26 mouse cellular contexts compared by ENCODE assay signal in genomic region chr5:121845361-121845760, GRCm38 (mm10). TPM values are rescaled to one million over a fixed set of nuclear protein-coding genes. Genes with fewer than 3 reads are reported as not detected.
A peak's percentile ranks its signal among the peaks of the same experiment; 100 is the strongest.
DNase-seq lines count a peak whose midpoint lies in the region; ATAC-seq and TF ChIP-seq lines count a peak whose summit lies in the region.
"Had no signal": no experiment of that assay in that cellular context is flagged by ENCODE, and none has a peak within 500 bp of the region (broad histone marks: within the 10 kb centered on the region; RNA-seq: fewer than 3 reads in every experiment).

No protein-coding gene starts in this region.

- H3K27me3 ChIP-seq in kidney, embryonic 15.5 days = 0 out of 2 replicates have a peak, but pooled peaks cover 6% of the 10 kb centered on the region
- H3K27me3 ChIP-seq in stomach, embryonic 16.5 days (ENCODE audit: control insufficient read depth, insufficient read depth, low read length) = peaks cover 7% of the 10 kb centered on the region
- H3K27me3 ChIP-seq in stomach, postnatal 0 days (ENCODE audit: control insufficient read depth, insufficient read depth, low read length) = no peaks in the 10 kb centered on the region

- no peaks in the 10 kb centered on the region for H3K36me3 ChIP-seq in kidney, embryonic 15.5 days
- no peaks in the 10 kb centered on the region for H3K36me3 ChIP-seq in stomach, embryonic 16.5 days (ENCODE audit: control insufficient read depth, insufficient read depth, low read length)
- H3K36me3 ChIP-seq in stomach, postnatal 0 days (ENCODE audit: control insufficient read depth, insufficient read depth, low read length) = no peaks in the 10 kb centered on the region
- H3K36me3 ChIP-seq: embryonic facial prominence, embryonic 15.5 days; hindbrain, embryonic 13.5 days; midbrain, embryonic 13.5 days had no signal

- H3K9ac ChIP-seq in kidney, embryonic 15.5 days = 0 out of 2 replicates have a peak overlapping the region, but pooled peaks have one; percentile 4
- H3K9ac ChIP-seq in stomach, embryonic 16.5 days (ENCODE audit: low read length) = 0 out of 2 replicates have a peak overlapping the region, but pooled peaks have one; percentile 31
- H3K9ac ChIP-seq in stomach, postnatal 0 days (ENCODE audit: low read length) = no peak overlapping the region
- H3K9ac ChIP-seq: embryonic facial prominence, embryonic 15.5 days; hindbrain, embryonic 13.5 days; lung, embryonic 14.5 days; midbrain, embryonic 13.5 days had no signal

- no peak overlapping the region for H3K4me3 ChIP-seq in kidney, embryonic 15.5 days (replicated peaks)
- no peak overlapping the region for H3K4me3 ChIP-seq in stomach, embryonic 16.5 days (replicated peaks; ENCODE audit: low read length)
- no peak overlapping the region for H3K4me3 ChIP-seq in stomach, postnatal 0 days (ENCODE audit: low read depth, low read length)
- H3K4me3 ChIP-seq: embryonic facial prominence, embryonic 15.5 days; heart, adult 2 months; hindbrain, embryonic 13.5 days; layer of hippocampus, adult 2 months; midbrain, embryonic 13.5 days had no signal

- no peak for TF ChIP-seq CTCF in stomach, postnatal 0 days (IDR thresholded peaks at IDR 0.05; ENCODE audit: low read depth)

- intact Hi-C loops in left cerebral cortex, postnatal 10 days (cut with DNase I) = no loop called here

- H3K4me1 ChIP-seq in kidney, embryonic 15.5 days = peaks cover 50% of the 10 kb centered on the region
- peaks cover 22% of the 10 kb centered on the region for H3K4me1 ChIP-seq in stomach, embryonic 16.5 days (ENCODE audit: control insufficient read depth, insufficient read depth, low read length)
- peaks cover 7% of the 10 kb centered on the region for H3K4me1 ChIP-seq in stomach, postnatal 0 days (replicated peaks; ENCODE audit: control insufficient read depth, insufficient read depth)

- DNase-seq in heart, adult 11 months = peak; percentile 97
- no peak for DNase-seq in heart, postnatal 4 days
- DNase-seq in kidney, adult 8-10 months = no peak
- DNase-seq in stomach, postnatal 0 days (ENCODE audit: low spot score) = no peak
- DNase-seq in left cerebral cortex, postnatal 10 days (ENCODE audit: extremely low spot score in 1 of 2, low spot score in 2 of 2) = no peak
- DNase-seq: adrenal gland, adult 2 months; cerebellum, adult 18-20 months; cerebellum, postnatal 36 days; kidney, adult 9 months; kidney, postnatal 25 days; lung, embryonic 14.5 days; lung, postnatal 36 days; right cerebral cortex, postnatal 14 days; thymus, postnatal 36 days had no signal

- no peaks in the 10 kb centered on the region for H3K9me3 ChIP-seq in kidney, embryonic 15.5 days (replicated peaks)
- H3K9me3 ChIP-seq in stomach, embryonic 16.5 days (replicated peaks; ENCODE audit: control insufficient read depth, low read length) = no peaks in the 10 kb centered on the region
- H3K9me3 ChIP-seq in stomach, postnatal 0 days (ENCODE audit: control insufficient read depth, low read length) = no peaks in the 10 kb centered on the region
- H3K9me3 ChIP-seq: embryonic facial prominence, embryonic 15.5 days; hindbrain, embryonic 13.5 days; midbrain, embryonic 13.5 days had no signal

- 25% methylated on average over 4 of the region's 4 CpGs for WGBS in kidney, embryonic 15.5 days
- WGBS in stomach, embryonic 16.5 days = 33% methylated on average over 4 of the region's 4 CpGs
- 33% methylated on average over 4 of the region's 4 CpGs for WGBS in stomach, postnatal 0 days

- H3K27ac ChIP-seq in kidney, embryonic 15.5 days = peak overlapping the region; percentile 56; the same call in 1 of the 2 replicates
- no peak overlapping the region for H3K27ac ChIP-seq in stomach, embryonic 16.5 days (ENCODE audit: low read length)
- no peak overlapping the region for H3K27ac ChIP-seq in stomach, postnatal 0 days (replicated peaks)
- H3K27ac ChIP-seq: embryonic facial prominence, embryonic 15.5 days; heart, adult 2 months; hindbrain, embryonic 13.5 days; layer of hippocampus, adult 2 months; midbrain, embryonic 13.5 days had no signal

- peak overlapping the region; percentile 12; the same call in 1 of the 2 replicates for H3K4me2 ChIP-seq in kidney, embryonic 15.5 days
- H3K4me2 ChIP-seq in stomach, embryonic 16.5 days (ENCODE audit: low read depth, low read length) = no peak overlapping the region
- no peak overlapping the region for H3K4me2 ChIP-seq in stomach, postnatal 0 days (replicated peaks; ENCODE audit: low read depth)
- H3K4me2 ChIP-seq: embryonic facial prominence, embryonic 15.5 days; hindbrain, embryonic 13.5 days; liver, embryonic 11.5 days; lung, embryonic 14.5 days; midbrain, embryonic 13.5 days had no signal

- TF ChIP-seq EP300 in stomach, postnatal 0 days (optimal IDR thresholded peaks at IDR 0.05) = no peak

- no peak for ATAC-seq in kidney, embryonic 15.5 days (replicated peaks; ENCODE audit: low FRiP score)
- ATAC-seq in stomach, embryonic 16.5 days (ENCODE audit: insufficient read depth, low FRiP score) = no peak
- ATAC-seq in stomach, postnatal 0 days (ENCODE audit: low FRiP score, low TSS enrichment) = no peak
- no peak for ATAC-seq in granulocyte monocyte progenitor cell, adult 5-6 weeks (replicated peaks; ENCODE audit: poor library complexity, severe bottlenecking)
- ATAC-seq: CD4-positive, CD25-positive, alpha-beta regulatory T cell, adult 4 months; forebrain, embryonic 14.5 days; inflammation-experienced regulatory T-cells, adult 6 months; midbrain, embryonic 13.5 days had no signal

RNA-seq across cellular contexts. Expression of gene Pheta1, which starts 3.4 kb away (rescaled TPM):
- total RNA-seq in heart, postnatal 4 days (2021) = 10 to 100 TPM in 1 of 2 experiments, 1 to 10 TPM in 1; 9.3 to 10.9 TPM
- polyA plus RNA-seq in kidney, embryonic 15.5 days (2015; fragmentation: Nextera tagmentation; extraction: Ambion mirVana) = 27.7 and 29.0 TPM in 2 replicates
- 16.9 and 17.4 TPM in 2 replicates for polyA plus RNA-seq in stomach, embryonic 16.5 days (2015; fragmentation: Nextera tagmentation; extraction: Ambion mirVana)
- polyA plus RNA-seq in stomach, postnatal 0 days (2015; fragmentation: Nextera tagmentation; extraction: Ambion mirVana) = 24.3 and 26.7 TPM in 2 replicates
- 0.62 and 2.6 TPM in 2 replicates for total RNA-seq in granulocyte monocyte progenitor cell, adult 5-6 weeks (2014; fragmentation: Nextera tagmentation)
- 1.1 and 2.2 TPM in 2 replicates for total RNA-seq in granulocyte monocyte progenitor cell, adult 5-6 weeks (2017)
- total RNA-seq in left cerebral cortex, postnatal 10 days (2021) = 10 to 100 TPM; 11.4 to 12.4 TPM

RNA-seq across cellular contexts. Expression of gene Sh2b3, which starts 7.9 kb away (rescaled TPM):
- total RNA-seq in heart, postnatal 4 days (2021) = 10 to 100 TPM; 36.7 to 39.2 TPM
- polyA plus RNA-seq in kidney, embryonic 15.5 days (2015; fragmentation: Nextera tagmentation; extraction: Ambion mirVana) = 18.6 and 19.4 TPM in 2 replicates
- polyA plus RNA-seq in stomach, embryonic 16.5 days (2015; fragmentation: Nextera tagmentation; extraction: Ambion mirVana) = 8.3 and 8.8 TPM in 2 replicates
- polyA plus RNA-seq in stomach, postnatal 0 days (2015; fragmentation: Nextera tagmentation; extraction: Ambion mirVana) = 7.9 and 8.6 TPM in 2 replicates
- total RNA-seq in granulocyte monocyte progenitor cell, adult 5-6 weeks (2014; fragmentation: Nextera tagmentation) = 31.5 and 32.8 TPM in 2 replicates
- total RNA-seq in granulocyte monocyte progenitor cell, adult 5-6 weeks (2017) = 11.9 and 12.5 TPM in 2 replicates
- total RNA-seq in left cerebral cortex, postnatal 10 days (2021) = 10 to 100 TPM; 17.1 to 17.3 TPM
